Mouse (Mus musculus) left cerebral cortex, postnatal 14 days (tissue): ENCODE results near the gene Fut9. TPM values are rescaled to one million over a fixed set of nuclear protein-coding genes. Genes with fewer than 3 reads are reported as not detected.

Experiments used
- DNase-seq, 2 experiments: peaks; one replicate each; pipeline ENCODE4 v3.0.0; 2021 to 2022; ENCODE audit warnings: low spot score in 2 of 2, mixed read lengths in 1 of 2
- intact Hi-C: fragments of 180-260 bp; cut with DNase I; formaldehyde crosslinking; loops from one replicate; pipeline ENCODE4 v1.15.1; 2025
- total RNA-seq, 2 experiments: library from RNA; stranded (reverse); gene quantifications; 2 replicates each; pipeline ENCODE4 v1.2.3; 2021

The Fut9 gene
- total RNA-seq, 2 experiments from 2014 or later = 70.7 to 75.9 TPM

GRCm38 (mm10) chr4:25658792-25659191 lies 141.3 kb downstream of the Fut9 start:
- intact Hi-C loops = no loop called here
- DNase-seq = no peak

- DNase-seq = no peak
- intact Hi-C loops = no loop called here
These were observed 148.1 kb downstream of the Fut9 start for GRCm38 (mm10) chr4:25651902-25652301.

DNA sequence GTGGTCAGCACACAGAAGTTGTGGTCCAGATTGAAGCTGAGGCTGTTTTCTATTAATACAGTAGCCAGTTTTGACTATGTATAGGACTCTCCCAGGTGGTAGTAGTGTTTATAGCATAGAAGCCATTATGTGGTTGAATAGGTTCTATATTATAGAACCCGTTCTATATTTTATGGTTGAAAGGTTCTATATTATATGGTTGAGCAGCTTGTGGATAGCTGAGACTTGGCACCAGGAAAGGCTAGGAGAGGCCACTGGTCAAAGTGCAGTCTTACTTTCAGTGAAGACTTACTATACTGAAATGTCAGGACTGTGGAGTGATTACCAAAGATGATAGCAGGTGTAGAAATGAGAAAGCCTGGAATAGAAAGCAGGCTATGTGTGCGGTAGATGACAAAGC lies 151.9 kb downstream of the Fut9 start:
- intact Hi-C loops = no loop called here
- no peak for DNase-seq

DNA sequence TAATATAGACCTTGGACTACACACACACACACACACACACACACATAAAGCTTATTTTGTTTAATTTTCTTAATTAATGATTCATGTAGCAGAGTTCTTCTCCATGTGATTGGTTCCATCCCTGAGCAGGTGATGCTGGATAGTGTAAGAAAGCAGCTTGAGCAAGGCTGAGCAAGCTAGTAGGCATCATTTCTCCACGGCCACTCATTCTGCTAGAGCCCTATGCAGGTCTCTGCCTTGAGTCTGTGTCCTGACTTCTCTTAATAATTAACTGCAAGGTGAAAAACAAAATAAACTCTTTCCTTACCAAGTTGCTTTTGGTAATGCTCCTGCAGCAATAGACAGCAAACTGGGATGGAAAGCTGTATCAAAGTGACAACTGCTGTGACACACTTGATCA lies 152.5 kb downstream of the Fut9 start:
- DNase-seq = no peak
- intact Hi-C loops = no loop called here

DNA sequence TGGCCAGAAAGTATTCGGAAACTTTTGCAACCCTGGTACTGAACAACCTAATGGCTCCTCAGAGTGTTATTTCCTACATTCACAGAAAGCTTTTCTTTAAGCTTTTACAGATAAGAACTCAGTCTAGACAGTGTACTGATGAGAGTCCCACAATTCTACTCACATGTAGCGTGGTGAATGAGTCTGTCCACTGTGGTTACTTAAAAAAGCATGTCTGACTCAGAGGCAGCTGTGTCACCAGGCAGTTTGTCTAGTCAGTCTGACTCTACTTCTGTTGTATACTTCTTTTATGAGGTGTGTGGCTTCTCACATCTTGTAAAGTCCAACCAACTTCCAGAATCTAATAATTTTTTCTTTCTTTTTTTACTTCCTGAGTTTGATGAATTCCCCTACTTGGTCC lies 154.5 kb downstream of the Fut9 start:
- intact Hi-C loops = no loop called here
- peak in 1 of 2 experiments; percentile 19 for DNase-seq

DNA sequence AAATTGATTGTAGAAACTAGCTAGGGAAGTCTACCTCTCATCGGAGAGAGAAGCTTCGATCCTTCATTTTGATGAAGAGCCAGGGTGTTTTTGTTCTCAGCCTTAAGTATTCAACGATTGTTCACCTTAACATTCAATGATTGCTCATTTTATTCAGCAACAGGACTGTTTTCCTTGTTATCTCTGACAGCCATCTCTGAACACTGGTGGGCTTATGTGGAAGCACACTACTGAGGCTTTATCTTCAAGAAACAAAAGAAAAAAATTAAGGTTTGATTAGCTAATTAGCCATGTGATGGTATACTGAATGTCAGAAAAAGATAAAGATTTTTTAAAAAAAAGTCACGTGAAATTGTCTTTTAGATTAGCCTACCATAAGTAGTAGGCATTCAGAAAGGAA lies 158.1 kb downstream of the Fut9 start:
- intact Hi-C loops = no loop called here
- no peak for DNase-seq

GRCm38 (mm10) chr4:25633262-25633661 lies 166.8 kb downstream of the Fut9 start:
- intact Hi-C loops = no loop called here

DNA sequence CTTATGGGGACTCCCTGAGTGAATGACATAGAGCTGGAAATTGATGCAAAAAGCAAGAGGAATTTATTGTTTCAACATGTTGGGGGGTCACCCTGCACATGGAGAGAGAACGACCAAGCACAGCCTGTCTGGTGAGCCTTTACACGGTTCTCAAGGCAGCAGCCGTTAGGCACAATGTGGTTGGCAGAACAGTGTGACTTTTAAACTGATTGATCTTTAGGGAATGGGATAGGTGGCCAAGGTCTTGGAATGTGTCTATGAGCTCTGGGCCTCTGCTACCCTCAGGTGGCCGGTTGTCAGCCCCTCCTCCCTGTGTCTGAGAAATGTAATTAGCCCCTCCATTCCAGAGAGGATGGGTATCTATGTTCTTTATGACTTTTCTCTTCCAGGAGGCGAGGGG lies 171.9 kb downstream of the Fut9 start:
- DNase-seq = no peak
- intact Hi-C loops = no loop called here

More at GRCm38 (mm10) chr4:25633262-25633661, 166.8 kb downstream of the Fut9 start:
- DNase-seq = no peak

DNA sequence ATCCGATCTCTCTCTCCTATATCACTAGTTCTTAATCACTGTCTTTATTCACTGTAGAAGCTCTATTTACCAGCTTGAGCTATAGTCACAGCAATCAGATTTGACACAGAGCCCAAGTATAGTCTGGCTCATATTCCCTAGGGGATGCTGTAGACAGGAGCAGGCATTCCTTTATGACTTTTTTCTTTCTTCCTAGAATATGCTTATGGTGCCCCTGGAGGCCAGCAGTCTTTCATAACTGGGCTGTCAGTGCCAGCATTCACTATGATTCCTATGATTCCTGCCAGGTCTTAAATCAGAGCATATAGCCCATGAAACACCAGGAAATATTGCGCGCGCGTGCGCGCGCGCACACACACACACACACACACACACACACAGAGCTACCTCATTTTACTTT lies 172.6 kb downstream of the Fut9 start:
- intact Hi-C loops = no loop called here
- DNase-seq = peak in 1 of 2 experiments; percentile 9

DNA sequence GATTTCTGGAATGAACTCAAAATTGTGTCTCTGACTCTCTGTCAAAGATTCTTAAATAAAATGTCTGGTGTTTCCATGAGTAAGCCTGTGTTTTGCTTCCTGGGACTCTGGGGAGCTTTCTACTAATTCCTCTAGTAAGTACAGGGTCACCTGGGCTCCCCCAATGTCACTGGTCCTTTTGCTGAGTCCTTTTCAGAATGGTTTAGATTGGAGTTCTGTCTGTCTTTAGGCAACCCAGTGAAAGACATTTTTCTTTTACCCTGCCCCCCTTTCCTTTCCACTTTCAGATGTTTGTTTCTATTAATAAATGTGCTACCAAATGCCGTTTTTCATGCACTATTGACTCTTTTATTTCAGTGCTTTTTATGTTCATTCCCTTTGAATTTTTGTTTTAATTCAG lies 173.0 kb downstream of the Fut9 start:
- no peak for DNase-seq
- intact Hi-C loops = no loop called here

GRCm38 (mm10) chr4:25623176-25623575 lies 176.9 kb downstream of the Fut9 start:
- intact Hi-C loops = no loop called here
- no peak for DNase-seq

DNA sequence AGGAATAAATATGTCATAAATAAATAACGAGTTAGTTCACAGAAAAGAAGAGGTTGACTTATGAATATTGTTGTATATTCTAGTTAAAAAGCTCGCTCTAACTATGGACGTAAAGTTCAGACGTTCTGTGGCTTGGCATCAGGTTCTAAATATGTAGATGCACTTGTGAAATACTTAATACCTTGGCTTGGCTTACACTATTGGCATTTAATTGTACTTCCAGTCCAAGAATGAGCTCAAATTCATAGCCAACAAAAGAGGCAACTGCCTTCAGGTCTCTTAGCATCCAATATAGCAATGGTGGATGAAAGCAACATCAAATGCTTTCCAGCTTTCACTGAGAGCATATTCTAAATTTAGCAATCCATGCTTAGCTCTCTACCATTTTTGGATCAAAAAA lies 182.7 kb downstream of the Fut9 start:
- intact Hi-C loops = no loop called here
- no peak for DNase-seq

DNA sequence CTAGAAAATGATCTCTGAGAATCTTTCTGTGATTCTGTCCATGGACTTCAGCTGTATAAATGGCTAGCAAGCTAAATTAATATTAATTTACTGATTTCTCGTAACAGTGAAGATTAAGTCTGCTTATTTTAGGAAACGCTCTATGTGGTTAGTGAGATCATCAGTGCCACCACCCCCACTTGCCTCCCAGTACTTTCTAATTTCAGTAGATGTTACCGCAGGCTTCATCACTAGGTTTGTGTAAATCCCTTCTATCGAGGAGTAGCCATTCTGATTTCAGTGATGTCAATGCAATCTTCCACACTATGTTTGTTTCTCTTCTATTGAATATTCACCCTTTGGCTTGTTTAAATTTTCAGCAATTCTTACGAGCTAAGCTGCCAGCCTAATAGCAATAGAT lies 186.6 kb downstream of the Fut9 start:
- DNase-seq = no peak
- intact Hi-C loops = no loop called here

GRCm38 (mm10) chr4:25610481-25610880 lies 189.6 kb downstream of the Fut9 start:
- intact Hi-C loops = no loop called here
- DNase-seq = no peak

DNA sequence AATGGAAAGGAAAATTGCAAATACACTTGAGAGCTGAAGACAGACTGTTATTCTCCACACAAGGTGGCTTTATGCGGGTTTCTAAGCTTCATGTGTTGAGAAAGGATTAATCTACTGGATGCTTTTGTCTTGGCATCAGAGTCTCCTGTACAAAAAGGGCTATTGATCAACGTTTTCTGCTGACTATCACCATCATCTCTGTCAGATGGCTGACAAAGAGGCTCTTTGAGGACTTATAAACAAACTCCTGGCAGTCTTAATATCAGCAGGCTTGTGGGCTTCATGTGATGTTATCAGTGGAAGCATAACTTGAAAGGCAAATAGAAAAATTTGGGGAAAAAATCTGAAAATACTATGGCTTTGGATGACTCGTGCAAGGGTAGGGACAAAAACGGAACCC lies 206.8 kb downstream of the Fut9 start:
- intact Hi-C loops = no loop called here

More for the DNA sequence above, 206.8 kb downstream of the Fut9 start:
- DNase-seq = peak in 1 of 2 experiments; percentile 3
